Mouse (Mus musculus) cerebellum, adult 2 months (tissue): ENCODE results near the gene Sertad1.

Source experiments
- CTCF ChIP-seq: fragments of 200-500 bp; IDR thresholded peaks from 2 replicates; pipeline ENCODE4 v1.5.1; 2011; ENCODE audit warnings: low read depth, mild to moderate bottlenecking, control low read depth, low read length, moderate library complexity, borderline replicate concordance; ENCODE audit not compliant: insufficient read depth
- POLR2A ChIP-seq: fragments of 200-500 bp; IDR thresholded peaks from 2 replicates; pipeline ENCODE4 v1.6.1; 2011; ENCODE audit warnings: low read length, control low read depth, borderline replicate concordance; ENCODE audit not compliant: insufficient read depth

- TF ChIP-seq CTCF: no peak
- no peak for TF ChIP-seq POLR2A
These were observed 5.6 kb upstream of the Sertad1 start for GRCm38 (mm10) chr7:27480927-27481626.
